Mouse (Mus musculus): ENCODE results near the gene Zmynd8. TPM values are rescaled to one million over a fixed set of nuclear protein-coding genes. Genes with fewer than 3 reads are reported as not detected.

Zmynd8 gene
- total RNA-seq, 2 experiments from 2014 or later, result 48.7 to 55.5 TPM

Small RNA genes lying within 50 kb of the gene (microRNA-seq; reads per million reads assigned to microRNA genes)
- 0 reads per million in 2 experiments for gene Gm22692

Other genes with a start within 250 kb of the Zmynd8 start
- 10 to 100 TPM; 27.6 to 28.4 TPM for gene Ncoa3, start 93.6 kb upstream of the Zmynd8 start, total RNA-seq (2021)

Measured in heart, postnatal 10 days (tissue).